Mouse (Mus musculus) stomach, embryonic 14.5 days (tissue): ENCODE measurements around the gene Fcgr2b. TPM values are rescaled to one million over a fixed set of nuclear protein-coding genes. Genes with fewer than 3 reads are reported as not detected.

Experiments
- ATAC-seq: fragments of 200-750 bp; cut with Nextera tagmentation; 2 replicates; pipeline ENCODE4 v1.8.0; 2017; ENCODE audit warnings: low read depth, moderate TSS enrichment; ENCODE audit not compliant: insufficient number of reproducible peaks, insufficient read depth, low FRiP score
- H3K27ac ChIP-seq: fragments of 300-500 bp; sonication (generic); 2 replicates; pipeline ENCODE4 v1.5.1; 2014; ENCODE audit warnings: mild to moderate bottlenecking, low read length, moderate library complexity, mixed read lengths
- H3K27me3 ChIP-seq: fragments of 300-500 bp; sonication (generic); 2 replicates; pipeline ENCODE4 v1.6.1; 2014; ENCODE audit warnings: low read length, control low read depth, mixed read lengths; ENCODE audit not compliant: control insufficient read depth, insufficient read depth
- H3K36me3 ChIP-seq: fragments of 300-500 bp; sonication (generic); 2 replicates; pipeline ENCODE4 v1.6.1; 2014; ENCODE audit warnings: mild to moderate bottlenecking, control low read depth, low read length, moderate library complexity, mixed read lengths; ENCODE audit not compliant: control insufficient read depth, insufficient read depth
- H3K4me1 ChIP-seq: fragments of 300-500 bp; sonication (generic); 2 replicates; pipeline ENCODE4 v1.6.1; 2014; ENCODE audit warnings: low read length, control low read depth, mixed read lengths; ENCODE audit not compliant: control insufficient read depth, insufficient read depth
- H3K4me2 ChIP-seq: fragments of 300-500 bp; sonication (generic); replicated peaks from 2 replicates; pipeline ENCODE4 v1.6.1; 2014; ENCODE audit warnings: low read depth, low read length, control low read depth
- H3K4me3 ChIP-seq: fragments of 300-500 bp; sonication (generic); 2 replicates; pipeline ENCODE4 v1.5.1; 2014; ENCODE audit warnings: low read depth, low read length, control low read depth
- H3K9ac ChIP-seq: fragments of 300-500 bp; sonication (generic); replicated peaks from 2 replicates; pipeline ENCODE4 v1.6.1; 2014; ENCODE audit warnings: low read depth, mild to moderate bottlenecking, control low read depth, low read length, moderate library complexity, mixed read lengths
- H3K9me3 ChIP-seq: fragments of 300-500 bp; sonication (generic); 2 replicates; pipeline ENCODE4 v1.6.1; 2016; ENCODE audit warnings: low read depth, low read length, control low read depth; ENCODE audit not compliant: control insufficient read depth
- WGBS: fragments of 180-500 bp; shearing (Covaris S2); extraction: QIAGEN DNeasy Blood & Tissue Kit; methylation state at CpG from one replicate; pipeline ENCODE4 v1.1.7; 2014; 5-methylcytosine and 5-hydroxymethylcytosine counted together
- polyA plus RNA-seq: library from polyadenylated mRNA; unstranded; fragments of >200 nt; fragmentation: Nextera tagmentation; extraction: Ambion mirVana; gene quantifications from 2 replicates; pipeline ENCODE4 v1.2.1, GENCODE M21; 2014

The Fcgr2b gene
- polyA plus RNA-seq, 1 experiment from 2014 or later = 1.4 TPM

DNA sequence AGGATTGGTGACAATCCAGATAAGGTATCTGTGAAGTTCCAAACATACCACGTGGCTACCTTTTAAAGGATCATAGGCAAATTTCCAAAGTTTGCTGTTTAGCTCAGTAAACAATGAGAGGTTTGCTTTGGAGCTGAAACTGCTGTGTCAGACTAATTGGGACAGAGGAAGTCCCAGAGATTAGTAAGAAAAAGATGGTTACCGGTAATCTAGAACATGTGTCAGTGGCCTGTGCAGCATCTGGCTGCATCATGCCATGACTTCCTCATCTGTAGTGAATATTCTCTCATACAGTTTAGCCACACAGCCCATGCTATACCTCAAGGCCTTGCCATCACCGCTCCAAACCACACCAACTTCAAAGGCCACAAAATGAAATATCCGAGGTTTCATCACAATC lies 3.4 kb downstream of the Fcgr2b start:
- H3K9me3 ChIP-seq = no peaks in the 10 kb centered on the region

DNA sequence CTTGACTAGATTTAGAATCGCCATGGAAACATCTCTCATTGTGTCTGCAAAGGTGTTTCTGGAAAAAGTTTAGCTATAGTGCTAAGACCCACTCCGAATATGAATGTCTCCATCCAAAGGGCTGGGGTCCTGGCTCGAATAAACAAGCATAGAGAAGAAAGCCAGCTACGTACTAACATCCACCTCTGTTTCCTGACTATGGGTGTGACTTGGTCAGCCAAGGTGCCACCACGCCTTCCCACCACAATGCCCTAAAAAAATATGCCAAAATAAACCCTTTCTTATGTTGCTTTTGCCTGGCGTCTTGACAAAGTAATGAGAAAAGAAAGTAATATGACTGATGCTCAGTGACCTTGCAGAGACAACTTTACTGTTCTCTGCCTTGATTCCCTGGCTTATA lies 3.9 kb downstream of the Fcgr2b start:
- Histone ChIP-seq H3K27me3 (no peaks in the 10 kb centered on the region), H3K27ac (no peak overlapping the region), H3K36me3 (no peaks in the 10 kb centered on the region), H3K4me1 (no peaks in the 10 kb centered on the region), H3K9ac (no peak overlapping the region), H3K4me3 (no peak overlapping the region), H3K4me2 (no peak overlapping the region), H3K9me3 (no peaks in the 10 kb centered on the region)
- WGBS = 81% methylated on average over 6 of the region's 6 CpGs
- ATAC-seq = no peak

More for the DNA sequence above, 3.4 kb downstream of the Fcgr2b start:
- Histone ChIP-seq H3K27ac (no peak overlapping the region), H3K4me3 (no peak overlapping the region), H3K9ac (no peak overlapping the region), H3K36me3 (no peaks in the 10 kb centered on the region), H3K4me1 (no peaks in the 10 kb centered on the region), H3K27me3 (no peaks in the 10 kb centered on the region), H3K4me2 (no peak overlapping the region)
- 75% methylated on average over 4 of the region's 4 CpGs for WGBS
- no peak for ATAC-seq

DNA sequence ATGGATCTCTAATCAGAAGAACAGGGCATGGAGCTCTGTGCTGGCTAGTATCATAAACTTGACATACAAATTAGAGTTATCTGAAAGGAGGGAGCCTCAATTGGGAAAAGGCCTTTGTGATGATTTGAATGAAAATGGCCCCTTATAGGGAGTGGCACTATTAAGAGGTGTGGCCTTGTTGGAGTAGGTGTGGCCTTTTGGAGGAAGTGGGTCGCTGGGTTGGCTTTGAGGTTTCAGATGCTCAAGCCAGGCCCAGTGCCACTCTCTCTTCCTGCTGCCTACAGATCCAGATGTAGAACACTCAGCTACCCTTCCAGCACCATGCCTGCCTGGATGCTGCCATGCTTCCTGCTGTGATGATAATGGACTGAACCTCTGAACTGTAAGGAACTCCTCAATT lies 7.8 kb downstream of the Fcgr2b start:
- WGBS = 60% methylated on average over 1 of the region's 1 CpGs
- H3K4me2 ChIP-seq = no peak overlapping the region
- H3K27me3 ChIP-seq = no peaks in the 10 kb centered on the region
- ATAC-seq = no peak
- no peak overlapping the region for H3K4me3 ChIP-seq
- no peak overlapping the region for H3K27ac ChIP-seq
- no peak overlapping the region for H3K9ac ChIP-seq
- H3K9me3 ChIP-seq = no peaks in the 10 kb centered on the region
- H3K4me1 ChIP-seq = no peaks in the 10 kb centered on the region
- no peaks in the 10 kb centered on the region for H3K36me3 ChIP-seq

DNA sequence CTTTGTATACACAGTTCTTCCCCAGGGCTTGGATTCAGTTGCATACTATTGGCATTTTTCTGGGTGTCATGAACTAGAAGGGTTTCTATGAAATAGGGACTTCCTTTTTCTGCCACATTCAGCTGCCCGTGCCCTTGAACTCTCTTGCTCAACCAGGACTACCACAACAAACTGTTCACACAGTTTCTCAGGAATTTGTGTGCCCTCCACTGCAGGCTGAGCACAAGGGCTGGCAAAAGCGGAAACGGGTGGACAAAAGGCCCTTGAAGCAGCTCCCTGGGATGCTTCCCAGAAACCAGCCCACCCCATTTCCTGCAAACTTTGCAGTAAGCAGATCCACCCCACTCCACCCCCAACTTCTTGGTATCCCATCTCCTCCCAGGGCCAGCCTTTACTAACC lies 8.8 kb downstream of the Fcgr2b start:
- Histone ChIP-seq H3K27ac (no peak overlapping the region), H3K36me3 (no peaks in the 10 kb centered on the region), H3K4me1 (peaks cover 6% of the 10 kb centered on the region), H3K9me3 (no peaks in the 10 kb centered on the region), H3K4me3 (no peak overlapping the region), H3K9ac (no peak overlapping the region), H3K27me3 (no peaks in the 10 kb centered on the region), H3K4me2 (no peak overlapping the region)
- WGBS = 77% methylated on average over 3 of the region's 3 CpGs
- ATAC-seq = no peak

DNA sequence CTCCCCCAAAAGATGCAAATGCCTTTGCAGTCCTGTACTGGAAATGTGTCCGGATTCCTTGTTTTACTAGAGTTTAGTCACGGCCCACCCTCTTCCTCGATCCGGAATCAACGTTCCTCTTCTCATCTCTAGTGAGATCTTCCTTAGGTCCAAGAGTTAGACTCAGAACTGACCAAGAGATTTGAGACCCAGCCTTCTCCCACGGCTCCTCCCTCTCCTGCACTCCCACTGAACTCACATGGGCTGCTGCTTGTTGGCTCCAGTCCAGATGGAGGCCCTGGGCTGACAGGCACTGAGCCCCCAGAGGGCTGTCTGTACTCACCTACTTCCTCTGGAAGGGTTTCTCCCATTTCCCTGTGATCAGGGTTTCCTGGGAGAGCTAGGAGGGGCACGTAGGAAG lies 13.3 kb downstream of the Fcgr2b start:
- ATAC-seq = peak; percentile 49; the same call in 1 of the 2 replicates
- H3K36me3 ChIP-seq = no peaks in the 10 kb centered on the region

DNA sequence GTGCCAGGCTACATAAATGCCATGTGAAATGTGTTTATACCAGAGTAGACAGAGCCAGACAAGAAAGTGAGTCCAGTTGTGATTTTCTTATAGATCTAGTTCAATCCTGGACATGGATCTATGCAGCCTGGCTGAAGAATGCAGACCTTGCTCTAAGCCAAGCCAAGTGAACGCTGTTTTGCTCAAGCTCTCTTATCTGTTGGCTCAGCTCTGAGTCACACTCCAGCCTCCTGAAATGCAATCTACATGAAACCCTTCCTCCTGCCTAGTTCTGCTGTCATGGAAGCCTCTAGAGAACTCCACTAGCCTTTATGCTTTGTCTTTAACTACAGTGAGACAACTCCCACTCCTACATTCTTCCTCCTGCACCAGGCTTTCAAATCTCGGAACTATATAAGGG lies 14.0 kb downstream of the Fcgr2b start:
- Histone ChIP-seq H3K27me3 (no peaks in the 10 kb centered on the region), H3K9ac (no peak overlapping the region), H3K9me3 (no peaks in the 10 kb centered on the region), H3K36me3 (no peaks in the 10 kb centered on the region), H3K4me3 (no peak overlapping the region), H3K4me2 (no peak overlapping the region), H3K27ac (no peak overlapping the region), H3K4me1 (peaks cover 6% of the 10 kb centered on the region)
- 56% methylated on average over 2 of the region's 2 CpGs for WGBS
- no peak for ATAC-seq

More for the DNA sequence above, 13.3 kb downstream of the Fcgr2b start:
- no peak overlapping the region for H3K4me2 ChIP-seq
- H3K9me3 ChIP-seq = no peaks in the 10 kb centered on the region
- no peak overlapping the region for H3K27ac ChIP-seq
- no peak overlapping the region for H3K4me3 ChIP-seq
- peaks cover 6% of the 10 kb centered on the region for H3K4me1 ChIP-seq
- no peak overlapping the region for H3K9ac ChIP-seq
- no peaks in the 10 kb centered on the region for H3K27me3 ChIP-seq
- 57% methylated on average over 7 of the region's 7 CpGs for WGBS

DNA sequence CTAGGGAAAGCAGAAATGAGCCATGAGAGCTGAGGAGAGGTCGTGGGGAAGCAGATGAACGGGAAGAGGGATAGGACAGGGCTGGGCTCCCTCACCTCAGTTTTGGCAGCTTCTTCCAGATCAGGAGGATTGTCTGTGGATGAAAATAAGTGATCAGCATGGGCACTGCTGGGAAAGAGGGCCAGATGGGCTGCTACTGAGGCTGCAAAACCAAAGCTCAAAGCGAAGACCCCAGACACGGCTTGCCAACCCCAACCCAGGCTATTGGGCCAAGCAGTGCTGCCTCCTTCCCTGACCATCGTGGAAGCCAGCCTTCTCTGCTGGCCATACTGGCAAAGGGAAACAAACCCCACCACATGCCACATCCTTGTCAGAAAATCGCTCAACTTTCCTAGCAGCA lies 15.2 kb downstream of the Fcgr2b start:
- Histone ChIP-seq H3K4me1 (peaks cover 6% of the 10 kb centered on the region), H3K9me3 (no peaks in the 10 kb centered on the region), H3K27me3 (no peaks in the 10 kb centered on the region), H3K27ac (no peak overlapping the region), H3K9ac (no peak overlapping the region), H3K4me2 (no peak overlapping the region), H3K4me3 (no peak overlapping the region), H3K36me3 (no peaks in the 10 kb centered on the region)
- no peak for ATAC-seq
- WGBS = 82% methylated on average over 6 of the region's 6 CpGs

DNA sequence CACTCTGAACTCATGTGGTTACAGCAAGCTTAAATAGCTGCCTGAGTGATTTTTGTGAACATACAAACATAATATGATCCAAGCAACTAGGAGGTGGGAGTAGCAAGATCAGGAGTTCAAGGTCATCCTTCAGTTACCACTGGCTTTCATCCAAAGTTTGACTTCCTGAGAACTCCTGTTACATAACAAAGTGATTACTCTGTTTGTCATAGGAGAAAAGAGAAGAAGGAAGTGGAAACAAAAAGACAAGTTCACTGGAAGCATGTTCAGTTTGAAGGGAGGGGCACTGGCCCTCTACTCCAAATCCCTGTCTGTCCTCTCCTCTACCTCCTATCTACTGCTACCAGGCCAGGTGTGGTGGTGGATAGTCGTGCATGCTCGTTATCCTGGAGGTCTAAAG lies 16.6 kb downstream of the Fcgr2b start:
- H3K36me3 ChIP-seq = no peaks in the 10 kb centered on the region
- WGBS = 78% methylated on average over 2 of the region's 2 CpGs
- H3K4me3 ChIP-seq = no peak overlapping the region
- no peaks in the 10 kb centered on the region for H3K27me3 ChIP-seq
- no peak for ATAC-seq
- H3K27ac ChIP-seq = no peak overlapping the region
- no peak overlapping the region for H3K9ac ChIP-seq
- H3K4me1 ChIP-seq = peaks cover 6% of the 10 kb centered on the region
- H3K4me2 ChIP-seq = no peak overlapping the region
- no peaks in the 10 kb centered on the region for H3K9me3 ChIP-seq

DNA sequence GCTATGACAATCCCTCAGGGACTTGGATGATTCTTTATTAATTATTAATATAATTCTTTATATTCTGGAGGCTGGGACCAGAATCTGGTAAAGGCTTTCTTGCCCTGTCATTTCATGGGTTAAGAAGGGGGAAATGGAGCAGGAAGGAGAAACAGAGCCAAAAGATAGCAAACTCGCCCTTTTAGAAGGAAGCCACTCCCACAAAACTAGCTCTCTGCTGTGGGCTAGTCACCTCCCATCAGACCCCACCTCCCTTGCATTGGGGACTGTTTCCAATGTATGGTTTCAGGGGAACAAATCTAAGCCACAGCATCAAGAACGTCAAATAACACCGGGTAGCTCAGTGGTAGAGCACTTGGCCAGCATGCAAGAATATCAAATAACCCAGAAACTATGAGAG lies 18.1 kb downstream of the Fcgr2b start:
- H3K27me3 ChIP-seq = no peaks in the 10 kb centered on the region
- no peaks in the 10 kb centered on the region for H3K36me3 ChIP-seq
- no peak for ATAC-seq
- H3K4me2 ChIP-seq = no peak overlapping the region
- H3K9me3 ChIP-seq = no peaks in the 10 kb centered on the region
- no peak overlapping the region for H3K9ac ChIP-seq
- peaks cover 3% of the 10 kb centered on the region for H3K4me1 ChIP-seq
- no peak overlapping the region for H3K27ac ChIP-seq
- WGBS = 51% methylated on average over 3 of the region's 3 CpGs
- no peak overlapping the region for H3K4me3 ChIP-seq
